Mouse (Mus musculus): ENCODE data around the gene Tns1. TPM values are rescaled to one million over a fixed set of nuclear protein-coding genes. Genes with fewer than 3 reads are reported as not detected.
A peak's percentile ranks its signal among the peaks of the same experiment; 100 is the strongest.

Gene Tns1
- total and polyA plus RNA-seq, 2 experiments from 2014 or later = 11.7 to 28.0 TPM

- WGBS = 82% methylated on average over 5 of the region's 5 CpGs
- no peaks in the 10 kb centered on the region for H3K27me3 ChIP-seq (ENCODE audit: insufficient read depth, low read length)
These were observed 66.7 kb downstream of the Tns1 start for GRCm38 (mm10) chr1:74057501-74057900.

GRCm38 (mm10) chr1:74055552-74055951 lies 68.7 kb downstream of the Tns1 start:
- ATAC-seq = no peak
- TF ChIP-seq CTCF (IDR thresholded peaks at IDR 0.05; ENCODE audit: low read depth) = no peak

More at GRCm38 (mm10) chr1:74057501-74057900, 66.7 kb downstream of the Tns1 start:
- no peak for ATAC-seq
- no peak for DNase-seq (ENCODE audit: low spot score)
- no peak for TF ChIP-seq CTCF (IDR thresholded peaks at IDR 0.05; ENCODE audit: low read depth)
- Histone ChIP-seq H3K4me2 (ENCODE audit: low read depth, low read length) (no peak overlapping the region), H3K4me1 (ENCODE audit: insufficient read depth, low read length) (no peaks in the 10 kb centered on the region), H3K9me3 (ENCODE audit: low read length) (no peaks in the 10 kb centered on the region), H3K4me3 (ENCODE audit: low read length) (no peak overlapping the region), H3K36me3 (ENCODE audit: insufficient read depth, low read length) (no peaks in the 10 kb centered on the region), H3K27ac (no peak overlapping the region), H3K9ac (replicated peaks; ENCODE audit: low read length) (no peak overlapping the region)

GRCm38 (mm10) chr1:74054471-74054870 lies 69.8 kb downstream of the Tns1 start:
- Histone ChIP-seq H3K4me2 (ENCODE audit: low read depth, low read length) (no peak overlapping the region), H3K4me3 (ENCODE audit: low read length) (no peak overlapping the region), H3K9me3 (ENCODE audit: low read length) (no peaks in the 10 kb centered on the region), H3K4me1 (ENCODE audit: insufficient read depth, low read length) (no peaks in the 10 kb centered on the region), H3K36me3 (ENCODE audit: insufficient read depth, low read length) (no peaks in the 10 kb centered on the region), H3K27ac (no peak overlapping the region), H3K27me3 (ENCODE audit: insufficient read depth, low read length) (no peaks in the 10 kb centered on the region), H3K9ac (replicated peaks; ENCODE audit: low read length) (no peak overlapping the region)
- WGBS = 79% methylated on average over 3 of the region's 3 CpGs
- DNase-seq (ENCODE audit: low spot score) = no peak
- TF ChIP-seq CTCF (IDR thresholded peaks at IDR 0.05; ENCODE audit: low read depth) = no peak
- ATAC-seq = no peak

More at GRCm38 (mm10) chr1:74055552-74055951, 68.7 kb downstream of the Tns1 start:
- H3K9me3 ChIP-seq (ENCODE audit: low read length) = no peaks in the 10 kb centered on the region
- no peak overlapping the region for H3K27ac ChIP-seq
- H3K36me3 ChIP-seq (ENCODE audit: insufficient read depth, low read length) = no peaks in the 10 kb centered on the region
- no peak overlapping the region for H3K9ac ChIP-seq (replicated peaks; ENCODE audit: low read length)
- H3K4me2 ChIP-seq (ENCODE audit: low read depth, low read length) = no peak overlapping the region
- no peaks in the 10 kb centered on the region for H3K27me3 ChIP-seq (ENCODE audit: insufficient read depth, low read length)
- WGBS = 91% methylated on average over 4 of the region's 4 CpGs
- DNase-seq (ENCODE audit: low spot score) = no peak
- H3K4me3 ChIP-seq (ENCODE audit: low read length) = no peak overlapping the region
- no peaks in the 10 kb centered on the region for H3K4me1 ChIP-seq (ENCODE audit: insufficient read depth, low read length)

- DNase-seq (ENCODE audit: low spot score) = no peak
- H3K9ac ChIP-seq (replicated peaks; ENCODE audit: low read length) = no peak overlapping the region
- no peak for TF ChIP-seq CTCF (IDR thresholded peaks at IDR 0.05; ENCODE audit: low read depth)
- no peak overlapping the region for H3K4me2 ChIP-seq (ENCODE audit: low read depth, low read length)
- no peaks in the 10 kb centered on the region for H3K4me1 ChIP-seq (ENCODE audit: insufficient read depth, low read length)
- H3K36me3 ChIP-seq (ENCODE audit: insufficient read depth, low read length) = no peaks in the 10 kb centered on the region
- no peaks in the 10 kb centered on the region for H3K9me3 ChIP-seq (ENCODE audit: low read length)
- no peaks in the 10 kb centered on the region for H3K27me3 ChIP-seq (ENCODE audit: insufficient read depth, low read length)
- 55% methylated on average over 7 of the region's 7 CpGs for WGBS
- ATAC-seq = no peak
- no peak overlapping the region for H3K4me3 ChIP-seq (ENCODE audit: low read length)
- no peak overlapping the region for H3K27ac ChIP-seq
These were observed 70.2 kb downstream of the Tns1 start for GRCm38 (mm10) chr1:74054007-74054406.

GRCm38 (mm10) chr1:74053068-74053467 lies 71.2 kb downstream of the Tns1 start:
- no peak overlapping the region for H3K4me3 ChIP-seq (ENCODE audit: low read length)
- no peaks in the 10 kb centered on the region for H3K36me3 ChIP-seq (ENCODE audit: insufficient read depth, low read length)
- no peaks in the 10 kb centered on the region for H3K9me3 ChIP-seq (ENCODE audit: low read length)
- H3K9ac ChIP-seq (replicated peaks; ENCODE audit: low read length) = no peak overlapping the region
- ATAC-seq = no peak
- TF ChIP-seq CTCF (IDR thresholded peaks at IDR 0.05; ENCODE audit: low read depth) = no peak
- no peak for DNase-seq (ENCODE audit: low spot score)
- H3K4me2 ChIP-seq (ENCODE audit: low read depth, low read length) = no peak overlapping the region
- no peaks in the 10 kb centered on the region for H3K27me3 ChIP-seq (ENCODE audit: insufficient read depth, low read length)
- no peak overlapping the region for H3K27ac ChIP-seq
- no peaks in the 10 kb centered on the region for H3K4me1 ChIP-seq (ENCODE audit: insufficient read depth, low read length)
- 71% methylated on average over 2 of the region's 2 CpGs for WGBS

GRCm38 (mm10) chr1:74051349-74051748 lies 72.9 kb downstream of the Tns1 start:
- ATAC-seq = peak; percentile 58; the same call in 1 of the 2 replicates
- 32% methylated on average over 2 of the region's 2 CpGs for WGBS
- Histone ChIP-seq H3K4me1 (ENCODE audit: insufficient read depth, low read length) (no peaks in the 10 kb centered on the region), H3K36me3 (ENCODE audit: insufficient read depth, low read length) (no peaks in the 10 kb centered on the region), H3K4me2 (ENCODE audit: low read depth, low read length) (no peak overlapping the region), H3K27me3 (ENCODE audit: insufficient read depth, low read length) (no peaks in the 10 kb centered on the region), H3K9ac (replicated peaks; ENCODE audit: low read length) (no peak overlapping the region), H3K27ac (no peak overlapping the region), H3K9me3 (ENCODE audit: low read length) (no peaks in the 10 kb centered on the region), H3K4me3 (ENCODE audit: low read length) (no peak overlapping the region)
- no peak for DNase-seq (ENCODE audit: low spot score)
- no peak for TF ChIP-seq CTCF (IDR thresholded peaks at IDR 0.05; ENCODE audit: low read depth)

- no peaks in the 10 kb centered on the region for H3K9me3 ChIP-seq (ENCODE audit: low read length)
- no peak for TF ChIP-seq CTCF (IDR thresholded peaks at IDR 0.05; ENCODE audit: low read depth)
- no peak overlapping the region for H3K9ac ChIP-seq (replicated peaks; ENCODE audit: low read length)
- no peaks in the 10 kb centered on the region for H3K36me3 ChIP-seq (ENCODE audit: insufficient read depth, low read length)
- ATAC-seq (no peak), DNase-seq (ENCODE audit: low spot score) (no peak)
- no peak overlapping the region for H3K4me3 ChIP-seq (ENCODE audit: low read length)
- no peaks in the 10 kb centered on the region for H3K4me1 ChIP-seq (ENCODE audit: insufficient read depth, low read length)
- no peak overlapping the region for H3K4me2 ChIP-seq (ENCODE audit: low read depth, low read length)
- no peaks in the 10 kb centered on the region for H3K27me3 ChIP-seq (ENCODE audit: insufficient read depth, low read length)
- WGBS = 79% methylated on average over 17 of the region's 17 CpGs
- H3K27ac ChIP-seq = no peak overlapping the region
These were observed 74.8 kb downstream of the Tns1 start for GRCm38 (mm10) chr1:74049430-74049829.
